Mouse (Mus musculus): ENCODE results near the gene B3galt1. TPM values are rescaled to one million over a fixed set of nuclear protein-coding genes. Genes with fewer than 3 reads are reported as not detected.

B3galt1 gene
- total and polyA plus RNA-seq, 3 experiments = not detected

- TF ChIP-seq CHD1 (IDR thresholded peaks at IDR 0.05; ENCODE audit: low read depth, low read length) = no peak
- TF ChIP-seq CHD2 (IDR thresholded peaks at IDR 0.05; ENCODE audit: low read length) = no peak
- TF ChIP-seq NRF1 (IDR thresholded peaks at IDR 0.05; ENCODE audit: insufficient read depth, low read depth, low read length, poor library complexity, severe bottlenecking) = no peak
- no peak for TF ChIP-seq TBP (IDR thresholded peaks at IDR 0.05; ENCODE audit: low read depth, low read length)
- TF ChIP-seq E2F4 (IDR thresholded peaks at IDR 0.05; ENCODE audit: borderline replicate concordance, low read depth, low read length) = no peak
- no peak for TF ChIP-seq RCOR1 (IDR thresholded peaks at IDR 0.05; ENCODE audit: low read depth, low read length)
- no peak for TF ChIP-seq MEF2A (IDR thresholded peaks at IDR 0.05; ENCODE audit: extremely low read depth, insufficient replicate concordance, low read depth, low read length, poor library complexity, severe bottlenecking)
- TF ChIP-seq HCFC1 (IDR thresholded peaks at IDR 0.05; ENCODE audit: low read depth, low read length) = no peak
- no peak for TF ChIP-seq MYB (IDR thresholded peaks at IDR 0.05; ENCODE audit: low read depth, low read length)
- no peak for TF ChIP-seq BHLHE40 (IDR thresholded peaks at IDR 0.05; ENCODE audit: borderline replicate concordance, low read depth, low read length)
- no peak for TF ChIP-seq MAZ (IDR thresholded peaks at IDR 0.05; ENCODE audit: low read depth, low read length)
- no peak for TF ChIP-seq RAD21 (IDR thresholded peaks at IDR 0.05; ENCODE audit: low read depth, low read length)
- no peak for TF ChIP-seq EP300 (IDR thresholded peaks at IDR 0.05; ENCODE audit: low read depth in 1 of 2, low read length in 2 of 2)
- no peak for TF ChIP-seq ZNF384 (IDR thresholded peaks at IDR 0.05; ENCODE audit: low read depth, low read length)
- no peak for TF ChIP-seq GABPA (IDR thresholded peaks at IDR 0.05; ENCODE audit: low read depth, low read length)
- no peak for TF ChIP-seq USF1 (IDR thresholded peaks at IDR 0.05; ENCODE audit: low read depth, low read length)
- no peak for TF ChIP-seq MAFK (IDR thresholded peaks at IDR 0.05; ENCODE audit: borderline replicate concordance, low read depth, low read length)
- TF ChIP-seq ZMIZ1 (IDR thresholded peaks at IDR 0.05; ENCODE audit: low read depth, low read length) = no peak
- no peak for TF ChIP-seq MYC (IDR thresholded peaks at IDR 0.05; ENCODE audit: low read depth, low read length)
- Histone ChIP-seq H3K27me3 (ENCODE audit: control insufficient read depth in 1 of 2, insufficient read depth in 2 of 2, low read length in 2 of 2) (no peaks in the 10 kb centered on the region), H3K4me1 (ENCODE audit: control insufficient read depth in 1 of 2, insufficient read depth in 2 of 2, low read length in 2 of 2) (no peaks in the 10 kb centered on the region), H3K4me3 (ENCODE audit: control insufficient read depth in 1 of 2, insufficient read depth in 1 of 2, low read depth in 2 of 2, low read length in 2 of 2) (no peak overlapping the region), H3K79me2 (ENCODE audit: control insufficient read depth, insufficient read depth, low read length, poor library complexity) (no peaks in the 10 kb centered on the region), H3K36me3 (ENCODE audit: control insufficient read depth in 1 of 2, insufficient read depth in 2 of 2, low read length in 2 of 2) (no peaks in the 10 kb centered on the region), H3K9ac (ENCODE audit: control insufficient read depth, low read depth, low read length, poor library complexity, severe bottlenecking) (no peak overlapping the region), H3K9me3 (replicated peaks; ENCODE audit: insufficient read depth, low read length) (no peaks in the 10 kb centered on the region), H3K27ac (ENCODE audit: control insufficient read depth, low read depth, low read length) (no peak overlapping the region)
- no peak for DNase-seq (ENCODE audit: low read depth, low spot score)
Measured at GRCm38 (mm10) chr2:67564851-67565479, 706 bp upstream of the B3galt1 start.

GRCm38 (mm10) chr2:67566566-67566965, 895 bp downstream of the B3galt1 start:
- Histone ChIP-seq H3K4me1 (ENCODE audit: control insufficient read depth in 1 of 2, insufficient read depth in 2 of 2, low read length in 2 of 2) (no peaks in the 10 kb centered on the region), H3K4me3 (ENCODE audit: control insufficient read depth in 1 of 2, insufficient read depth in 1 of 2, low read depth in 2 of 2, low read length in 2 of 2) (no peak overlapping the region), H3K9ac (ENCODE audit: control insufficient read depth, low read depth, low read length, poor library complexity, severe bottlenecking) (no peak overlapping the region), H3K79me2 (ENCODE audit: control insufficient read depth, insufficient read depth, low read length, poor library complexity) (no peaks in the 10 kb centered on the region), H3K9me3 (replicated peaks; ENCODE audit: insufficient read depth, low read length) (no peaks in the 10 kb centered on the region), H3K27ac (ENCODE audit: control insufficient read depth, low read depth, low read length) (no peak overlapping the region), H3K27me3 (ENCODE audit: control insufficient read depth in 1 of 2, insufficient read depth in 2 of 2, low read length in 2 of 2) (no peaks in the 10 kb centered on the region), H3K36me3 (ENCODE audit: control insufficient read depth in 1 of 2, insufficient read depth in 2 of 2, low read length in 2 of 2) (no peaks in the 10 kb centered on the region)
- no peak for TF ChIP-seq TBP (IDR thresholded peaks at IDR 0.05; ENCODE audit: low read depth, low read length)
- no peak for TF ChIP-seq USF1 (IDR thresholded peaks at IDR 0.05; ENCODE audit: low read depth, low read length)
- no peak for TF ChIP-seq SMC3 (IDR thresholded peaks at IDR 0.05; ENCODE audit: low read depth, low read length)
- TF ChIP-seq TCF12 (IDR thresholded peaks at IDR 0.05; ENCODE audit: low read depth, low read length) = no peak
- no peak for TF ChIP-seq CHD1 (IDR thresholded peaks at IDR 0.05; ENCODE audit: low read depth, low read length)
- no peak for TF ChIP-seq POLR2A (IDR thresholded peaks at IDR 0.05; ENCODE audit: control insufficient read depth in 1 of 2, insufficient read depth in 1 of 2, low read depth in 1 of 2, low read length in 2 of 2, poor library complexity in 1 of 2)
- no peak for TF ChIP-seq USF2 (IDR thresholded peaks at IDR 0.05; ENCODE audit: borderline replicate concordance in 1 of 2, insufficient read depth in 1 of 2, low read depth in 1 of 2, low read length in 2 of 2)
- DNase-seq (ENCODE audit: low read depth, low spot score) = no peak

All from MEL (cell line).